Mouse (Mus musculus) intestine, postnatal 0 days (tissue): ENCODE data around the gene Rcan1. TPM values are rescaled to one million over a fixed set of nuclear protein-coding genes. Genes with fewer than 3 reads are reported as not detected.
"Not testable (repeated sequence)": the region's sequence is repeated elsewhere in the genome, so short reads cannot be mapped to it uniquely, and the experiment has no call there.

Experiments used
- ATAC-seq: fragments of 200-750 bp; cut with Nextera tagmentation; 2 replicates; pipeline ENCODE4 v1.8.0; 2017; ENCODE audit warnings: mild to moderate bottlenecking, moderate TSS enrichment, moderate library complexity
- H3K27ac ChIP-seq: fragments of 300-500 bp; sonication (generic); 2 replicates; pipeline ENCODE4 v1.5.1; 2014; ENCODE audit warnings: mild to moderate bottlenecking, low read depth, low read length, moderate library complexity
- H3K27me3 ChIP-seq: fragments of 300-500 bp; sonication (generic); replicated peaks from 2 replicates; pipeline ENCODE4 v1.6.1; 2014; ENCODE audit warnings: low read length, mixed read lengths; ENCODE audit not compliant: control insufficient read depth, insufficient read depth
- H3K36me3 ChIP-seq: fragments of 300-500 bp; sonication (generic); 2 replicates; pipeline ENCODE4 v1.6.1; 2014; ENCODE audit warnings: mild to moderate bottlenecking, moderate library complexity; ENCODE audit not compliant: control insufficient read depth, insufficient read depth
- H3K4me1 ChIP-seq: fragments of 300-500 bp; sonication (generic); replicated peaks from 2 replicates; pipeline ENCODE4 v1.6.1; 2014; ENCODE audit warnings: antibody characterized with exemption, low read length, mixed read lengths; ENCODE audit not compliant: control insufficient read depth, insufficient read depth
- H3K4me2 ChIP-seq: fragments of 300-500 bp; sonication (generic); replicated peaks from 2 replicates; pipeline ENCODE4 v1.6.1; 2014; ENCODE audit warnings: low read depth, mild to moderate bottlenecking, moderate library complexity
- H3K4me3 ChIP-seq: fragments of 300-500 bp; sonication (generic); 2 replicates; pipeline ENCODE4 v1.5.1; 2014; ENCODE audit warnings: low read depth, low read length
- H3K9ac ChIP-seq: fragments of 300-500 bp; sonication (generic); 2 replicates; pipeline ENCODE4 v1.6.1; 2014; ENCODE audit warnings: mild to moderate bottlenecking, low read depth, low read length
- H3K9me3 ChIP-seq: fragments of 300-500 bp; sonication (generic); 2 replicates; pipeline ENCODE4 v1.6.1; 2016; ENCODE audit warnings: mixed run types; ENCODE audit not compliant: control insufficient read depth
- CTCF ChIP-seq: sonication (generic); IDR thresholded peaks from 2 replicates; pipeline ENCODE4 v1.5.1; 2016; ENCODE audit warnings: low read depth, mild to moderate bottlenecking, control low read depth, antibody characterized with exemption, moderate library complexity
- WGBS: fragments of 180-500 bp; shearing (Covaris S2); extraction: QIAGEN DNeasy Blood & Tissue Kit; methylation state at CpG from one replicate; pipeline ENCODE4 v1.1.7; 2014; 5-methylcytosine and 5-hydroxymethylcytosine counted together
- polyA plus RNA-seq: library from polyadenylated mRNA; unstranded; fragments of >200 nt; fragmentation: Nextera tagmentation; extraction: Ambion mirVana; gene quantifications from 2 replicates; pipeline ENCODE4 v1.2.1, GENCODE M21; 2015

Rcan1 gene
- 52.0 and 86.5 TPM in 2 replicates for polyA plus RNA-seq

DNA sequence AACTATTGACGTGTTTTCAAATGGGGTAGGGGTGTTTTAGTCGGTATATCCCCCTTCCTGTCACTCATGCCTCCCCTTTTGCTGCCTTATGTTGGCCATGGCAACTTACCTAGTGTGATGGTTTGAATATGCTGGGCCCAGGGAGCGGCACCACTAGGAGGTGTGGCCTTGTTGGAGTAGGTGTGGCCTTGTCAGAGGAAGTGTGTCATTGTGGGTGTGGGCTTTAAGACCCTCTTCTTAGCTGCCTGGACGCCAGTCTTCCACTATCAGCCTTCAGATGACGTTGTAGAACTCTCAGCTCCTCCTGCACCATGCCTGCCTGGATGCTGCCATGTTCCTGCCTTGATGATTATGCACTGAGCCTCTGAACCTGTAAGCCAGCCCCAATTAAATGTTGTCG lies at the start of gene Rcan1:
Gene Rcan1 (minus strand): TSS at position 162 of the 400 bp plus-strand sequence.
- Histone ChIP-seq H3K27me3 (no peaks in the 10 kb centered on the region), H3K9me3 (no peaks in the 10 kb centered on the region), H3K9ac (no peak within 1 kb of the TSS), H3K36me3 (no peaks in the 10 kb centered on the region), H3K4me2 (no peak within 1 kb of the TSS), H3K4me3 (no peak within 1 kb of the TSS), H3K27ac (no peak within 1 kb of the TSS), H3K4me1 (no peaks in the 10 kb centered on the region)
- 73% methylated on average over 6 of the region's 6 CpGs for WGBS
- no peak for ATAC-seq
- TF ChIP-seq CTCF = no peak

GRCm38 (mm10) chr16:92519820-92520492 lies 49.3 kb upstream of the Rcan1 start:
- Histone ChIP-seq H3K27ac (no peak overlapping the region), H3K27me3 (no peaks in the 10 kb centered on the region), H3K4me3 (no peak overlapping the region), H3K9ac (no peak overlapping the region), H3K9me3 (no peaks in the 10 kb centered on the region), H3K4me1 (no peaks in the 10 kb centered on the region), H3K36me3 (no peaks in the 10 kb centered on the region; the same call in 1 of the 2 replicates), H3K4me2 (peak overlapping the region; percentile 50; the same call in 1 of the 2 replicates)
- WGBS = 36% methylated on average over 13 of the region's 13 CpGs
- ATAC-seq = peak; percentile 34; the same call in 1 of the 2 replicates
- peak; percentile 86 for TF ChIP-seq CTCF

GRCm38 (mm10) chr16:92518718-92519117 lies 48.1 kb upstream of the Rcan1 start:
- ATAC-seq = peak; percentile 70
- Histone ChIP-seq H3K9me3 (no peaks in the 10 kb centered on the region), H3K27ac (peak overlapping the region; percentile 35), H3K4me3 (0 out of 2 replicates have a peak overlapping the region, but pooled peaks have one; percentile 7), H3K4me1 (no peaks in the 10 kb centered on the region), H3K36me3 (no peaks in the 10 kb centered on the region; the same call in 1 of the 2 replicates), H3K9ac (no peak overlapping the region), H3K4me2 (peak overlapping the region; percentile 50), H3K27me3 (no peaks in the 10 kb centered on the region)
- 34% methylated on average over 4 of the region's 4 CpGs for WGBS
- TF ChIP-seq CTCF = no peak

DNA sequence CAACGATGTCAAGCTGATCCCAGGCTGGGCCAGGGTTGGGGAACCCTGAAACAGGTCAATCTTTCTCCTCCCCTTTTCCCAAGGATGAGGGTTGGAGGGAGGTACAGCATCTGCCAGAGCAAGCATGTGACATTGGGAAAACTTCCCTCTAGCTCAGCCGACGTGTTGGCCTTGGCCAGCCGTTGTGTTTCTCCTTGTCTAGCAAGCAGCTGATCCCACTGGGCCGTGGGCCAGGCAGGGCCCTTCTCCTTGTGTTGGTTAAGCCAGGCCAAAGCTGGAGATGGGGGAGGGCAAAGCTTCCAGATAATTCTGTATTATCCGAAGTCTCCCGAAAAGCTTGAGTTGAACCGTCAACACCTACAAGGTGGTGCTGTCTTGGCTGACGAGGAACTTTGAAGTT lies 45.5 kb upstream of the Rcan1 start:
- no peak overlapping the region for H3K4me2 ChIP-seq
- TF ChIP-seq CTCF = no peak
- H3K27ac ChIP-seq = no peak overlapping the region
- ATAC-seq = no peak
- no peaks in the 10 kb centered on the region; the same call in 1 of the 2 replicates for H3K36me3 ChIP-seq
- no peaks in the 10 kb centered on the region for H3K4me1 ChIP-seq
- H3K4me3 ChIP-seq = no peak overlapping the region
- 69% methylated on average over 9 of the region's 9 CpGs for WGBS
- no peaks in the 10 kb centered on the region for H3K27me3 ChIP-seq
- H3K9me3 ChIP-seq = no peaks in the 10 kb centered on the region
- no peak overlapping the region for H3K9ac ChIP-seq

DNA sequence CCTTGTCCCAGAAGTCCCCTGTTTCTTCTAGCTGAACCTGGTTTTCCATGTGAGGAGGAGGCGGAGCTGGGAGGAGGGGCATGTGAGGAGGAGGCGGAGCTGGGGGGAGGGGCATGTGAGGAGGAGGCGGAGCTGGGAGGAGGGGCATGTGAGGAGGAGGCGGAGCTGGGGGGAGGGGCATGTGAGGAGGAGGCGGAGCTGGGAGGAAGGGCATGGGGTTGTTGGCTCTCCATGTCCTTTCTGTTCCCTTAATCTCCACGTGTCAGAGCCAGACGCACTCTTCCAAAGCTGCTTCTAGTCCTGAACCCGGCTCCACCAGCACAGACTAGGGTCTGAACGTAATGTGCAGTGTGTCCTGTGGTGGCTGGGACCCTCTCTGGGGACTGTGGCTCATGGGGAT lies 44.2 kb upstream of the Rcan1 start:
- not testable (repeated sequence) for H3K9me3 ChIP-seq, H3K4me1 ChIP-seq, H3K36me3 ChIP-seq, H3K27me3 ChIP-seq, H3K4me2 ChIP-seq, H3K9ac ChIP-seq, H3K4me3 ChIP-seq, H3K27ac ChIP-seq
- WGBS = 71% methylated on average over 9 of the region's 9 CpGs
- peak; percentile 7; the same call in 1 of the 2 replicates for ATAC-seq

DNA sequence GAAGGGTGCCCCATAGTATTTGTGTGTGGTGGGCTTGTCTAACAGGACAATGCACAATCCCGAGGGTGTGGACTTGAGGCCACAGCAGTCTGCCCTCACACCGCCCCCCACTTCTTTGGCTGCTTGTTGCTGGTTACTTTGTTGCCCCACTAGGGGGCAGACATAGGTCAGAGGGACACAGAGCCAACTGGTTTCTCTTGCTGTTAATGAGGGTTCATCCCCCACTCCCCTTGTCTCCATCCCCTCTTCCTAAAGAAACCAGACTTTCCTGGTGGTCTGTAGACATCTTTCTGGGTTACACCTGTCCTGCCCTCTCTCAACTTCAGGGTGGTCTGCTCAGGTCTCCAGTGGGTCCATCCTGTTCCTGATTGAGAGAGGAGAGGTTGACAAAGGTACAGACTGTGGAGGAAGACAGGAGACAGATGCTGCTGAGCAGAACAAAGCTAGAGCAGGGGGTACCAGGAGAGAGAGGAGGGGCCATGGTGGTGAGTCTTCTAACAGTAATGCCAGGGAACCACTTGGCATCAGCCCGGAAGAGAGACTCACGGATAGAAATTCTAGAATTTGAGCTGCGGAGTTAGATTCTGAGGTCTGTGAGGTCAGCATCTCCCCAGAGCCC lies 41.2 kb upstream of the Rcan1 start:
- Histone ChIP-seq H3K9ac (no peak overlapping the region), H3K4me2 (no peak overlapping the region), H3K27ac (no peak overlapping the region), H3K4me1 (no peaks in the 10 kb centered on the region), H3K4me3 (no peak overlapping the region), H3K36me3 (no peaks in the 10 kb centered on the region; the same call in 1 of the 2 replicates), H3K9me3 (no peaks in the 10 kb centered on the region), H3K27me3 (no peaks in the 10 kb centered on the region)
- no peak for ATAC-seq
- WGBS = 66% methylated on average over 5 of the region's 5 CpGs
- TF ChIP-seq CTCF = peak; percentile 81
